Mouse (Mus musculus) testis, adult 2 months (tissue): ENCODE results near the gene Sephs1.

ENCODE experiments used
- CTCF ChIP-seq: fragments of 200-500 bp; IDR thresholded peaks from 2 replicates; pipeline ENCODE4 v1.5.1; 2012; ENCODE audit warnings: low read depth, mild to moderate bottlenecking, inconsistent platforms, low read length, moderate library complexity; ENCODE audit not compliant: control insufficient read depth, insufficient read depth, insufficient replicate concordance
- POLR2A ChIP-seq: fragments of 200-500 bp; IDR thresholded peaks from 2 replicates; pipeline ENCODE4 v1.6.1; 2012; ENCODE audit warnings: low read depth, mild to moderate bottlenecking, inconsistent platforms, low read length, moderate library complexity; ENCODE audit not compliant: control insufficient read depth

GRCm38 (mm10) chr2:4907916-4908315 lies 26.6 kb downstream of the Sephs1 start:
- TF ChIP-seq POLR2A, result no peak
- no peak for TF ChIP-seq CTCF
